Comparison of ENCODE assay signal across 8 mouse cellular contexts in the genomic region with DNA sequence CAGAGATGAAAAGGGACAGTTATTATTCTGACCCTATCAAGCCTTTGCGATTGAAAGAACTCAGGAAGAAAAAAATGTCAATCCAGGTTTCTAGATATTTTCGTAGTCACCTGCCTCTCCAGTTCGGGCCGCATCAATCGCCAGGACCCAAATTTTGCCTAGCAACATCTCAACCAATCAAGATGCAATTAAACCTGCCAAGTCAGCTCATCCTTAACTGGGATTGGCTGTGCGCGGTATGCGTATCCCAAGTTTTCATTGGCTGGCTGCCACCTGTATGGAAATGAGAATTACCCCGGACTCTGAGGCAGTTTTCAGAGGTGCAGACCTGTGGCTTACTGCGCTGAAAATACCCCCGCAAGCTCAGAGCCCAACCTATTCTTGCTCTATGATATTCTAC. TPM values are rescaled to one million over a fixed set of nuclear protein-coding genes. Genes with fewer than 3 reads are reported as not detected.
DNase-seq lines count a peak whose midpoint lies in the region; ATAC-seq lines count a peak whose summit lies in the region.

No protein-coding gene starts in this region.

- no peaks in the 10 kb centered on the region for H3K36me3 ChIP-seq in intestine, embryonic 15.5 days

- H3K27me3 ChIP-seq in intestine, embryonic 15.5 days (replicated peaks), result peaks cover 70% of the 10 kb centered on the region

- 2% methylated on average over 11 of the region's 11 CpGs for WGBS in intestine, embryonic 15.5 days

- no peak overlapping the region for H3K27ac ChIP-seq in intestine, embryonic 15.5 days

- H3K9me3 ChIP-seq in intestine, embryonic 15.5 days, result no peaks in the 10 kb centered on the region

- peak overlapping the region; percentile 51; the same call in 1 of the 2 replicates for H3K4me3 ChIP-seq in intestine, embryonic 15.5 days (replicated peaks)

- peak; percentile 83 for ATAC-seq in intestine, embryonic 15.5 days

- no peak overlapping the region for H3K9ac ChIP-seq in intestine, embryonic 15.5 days

- peak overlapping the region; percentile 95 for H3K4me2 ChIP-seq in intestine, embryonic 15.5 days (replicated peaks)

- peaks cover 12% of the 10 kb centered on the region; the same call in 1 of the 2 replicates for H3K4me1 ChIP-seq in intestine, embryonic 15.5 days (replicated peaks)

- DNase-seq in adrenal gland, adult 2 months, result peak; percentile 81
- peak; percentile 94 to 96 for DNase-seq in cerebellum, postnatal 10 days
- DNase-seq in frontal cortex, postnatal 36 days (ENCODE audit: low spot score in 2 of 2), result peak; percentile 79 to 90
- peak; percentile 80 to 85 for DNase-seq in left cerebral cortex, adult 9 months (ENCODE audit: low spot score in 2 of 2)
- peak; percentile 47 to 57 for DNase-seq in lung, postnatal 4 days
- peak; percentile 77 for DNase-seq in right cerebral cortex, postnatal 4 days
- no peak for DNase-seq in spleen, adult 18-20 months

RNA-seq across cellular contexts. Expression of gene Atp5g2, which starts 21.4 kb away (rescaled TPM):
- total RNA-seq in adrenal gland, adult 2 months (2021), result 10 to 100 TPM; 19.5 to 24.2 TPM
- polyA plus RNA-seq in adrenal gland, adult 2 months (2012; rRNA removed), result 415 and 492 TPM in 2 replicates
- 68.2 and 73.2 TPM in 2 replicates for polyA plus RNA-seq in intestine, embryonic 15.5 days (2015; fragmentation: Nextera tagmentation; extraction: Ambion mirVana)

RNA-seq across cellular contexts. Expression of gene Calcoco1, which starts 28.4 kb away (rescaled TPM):
- 100 to 1,000 TPM in 1 of 2 experiments, 10 to 100 TPM in 1; 93.4 to 136 TPM for total RNA-seq in adrenal gland, adult 2 months (2021)
- 75.4 and 89.3 TPM in 2 replicates for polyA plus RNA-seq in adrenal gland, adult 2 months (2012; rRNA removed)
- 27.7 and 28.5 TPM in 2 replicates for polyA plus RNA-seq in intestine, embryonic 15.5 days (2015; fragmentation: Nextera tagmentation; extraction: Ambion mirVana)

Comparison
In these comparisons a context has a peak if more than half of its experiments do, and no peak if none do; other contexts are left out.
1. DNase-seq: peak in adrenal gland, adult 2 months (single experiment), cerebellum, postnatal 10 days (2 of 2), frontal cortex, postnatal 36 days (2 of 2), left cerebral cortex, adult 9 months (2 of 2), lung, postnatal 4 days (2 of 2) and right cerebral cortex, postnatal 4 days (single experiment); none in spleen, adult 18-20 months (0 of 2).